Mouse (Mus musculus): ENCODE results near the gene Ubr4. TPM values are rescaled to one million over a fixed set of nuclear protein-coding genes. Genes with fewer than 3 reads are reported as not detected.

Gene Ubr4
- polyA plus RNA-seq, 1 experiment from 2014 or later, result 63.1 TPM

- Histone ChIP-seq H3K9me3 (replicated peaks; ENCODE audit: control insufficient read depth, low read length) (no peaks in the 10 kb centered on the region), H3K27ac (replicated peaks; ENCODE audit: low read depth, low read length) (no peak overlapping the region), H3K4me2 (ENCODE audit: low read depth, low read length) (no peak overlapping the region), H3K27me3 (ENCODE audit: control insufficient read depth, insufficient read depth, low read length) (no peaks in the 10 kb centered on the region), H3K4me3 (ENCODE audit: low read depth, low read length) (no peak overlapping the region), H3K4me1 (ENCODE audit: control insufficient read depth, insufficient read depth, low read length) (no peaks in the 10 kb centered on the region), H3K36me3 (replicated peaks; ENCODE audit: control insufficient read depth, insufficient read depth, low read depth, low read length) (peaks cover 20% of the 10 kb centered on the region), H3K9ac (replicated peaks; ENCODE audit: low read length) (no peak overlapping the region)
- WGBS, result 87% methylated on average over 7 of the region's 7 CpGs
- ATAC-seq (replicated peaks; ENCODE audit: insufficient number of reproducible peaks, low FRiP score, low TSS enrichment, low read depth) (no peak), DNase-seq (ENCODE audit: low spot score) (no peak)
These were observed 132.1 kb downstream of the Ubr4 start for GRCm38 (mm10) chr4:139484496-139484895.

- no peak overlapping the region for H3K4me2 ChIP-seq (ENCODE audit: low read depth, low read length)
- peak; percentile 50 for DNase-seq (ENCODE audit: low spot score)
- no peak overlapping the region for H3K4me3 ChIP-seq (ENCODE audit: low read depth, low read length)
- ATAC-seq (replicated peaks; ENCODE audit: insufficient number of reproducible peaks, low FRiP score, low TSS enrichment, low read depth), result peak; percentile 41; the same call in 1 of the 2 replicates
- H3K9ac ChIP-seq (replicated peaks; ENCODE audit: low read length), result no peak overlapping the region
- 58% methylated on average over 10 of the region's 10 CpGs for WGBS
- no peaks in the 10 kb centered on the region for H3K27me3 ChIP-seq (ENCODE audit: control insufficient read depth, insufficient read depth, low read length)
- no peaks in the 10 kb centered on the region for H3K4me1 ChIP-seq (ENCODE audit: control insufficient read depth, insufficient read depth, low read length)
- H3K36me3 ChIP-seq (replicated peaks; ENCODE audit: control insufficient read depth, insufficient read depth, low read depth, low read length), result peaks cover 20% of the 10 kb centered on the region
- H3K9me3 ChIP-seq (replicated peaks; ENCODE audit: control insufficient read depth, low read length), result no peaks in the 10 kb centered on the region
- no peak overlapping the region for H3K27ac ChIP-seq (replicated peaks; ENCODE audit: low read depth, low read length)
These were observed 134.7 kb downstream of the Ubr4 start for GRCm38 (mm10) chr4:139487085-139487484.

GRCm38 (mm10) chr4:139488325-139488724 lies 135.9 kb downstream of the Ubr4 start:
- 92% methylated on average over 5 of the region's 5 CpGs for WGBS
- peaks cover 20% of the 10 kb centered on the region for H3K36me3 ChIP-seq (replicated peaks; ENCODE audit: control insufficient read depth, insufficient read depth, low read depth, low read length)
- H3K4me3 ChIP-seq (ENCODE audit: low read depth, low read length), result no peak overlapping the region
- no peak overlapping the region for H3K4me2 ChIP-seq (ENCODE audit: low read depth, low read length)
- no peaks in the 10 kb centered on the region for H3K4me1 ChIP-seq (ENCODE audit: control insufficient read depth, insufficient read depth, low read length)
- no peaks in the 10 kb centered on the region for H3K27me3 ChIP-seq (ENCODE audit: control insufficient read depth, insufficient read depth, low read length)
- no peak overlapping the region for H3K27ac ChIP-seq (replicated peaks; ENCODE audit: low read depth, low read length)
- DNase-seq (ENCODE audit: low spot score) (no peak), ATAC-seq (replicated peaks; ENCODE audit: insufficient number of reproducible peaks, low FRiP score, low TSS enrichment, low read depth) (no peak)
- H3K9ac ChIP-seq (replicated peaks; ENCODE audit: low read length), result no peak overlapping the region
- no peaks in the 10 kb centered on the region for H3K9me3 ChIP-seq (replicated peaks; ENCODE audit: control insufficient read depth, low read length)

GRCm38 (mm10) chr4:139489946-139490345 lies 137.5 kb downstream of the Ubr4 start:
- whole genome bisulfite sequencing, result 95% methylated on average over 1 of the region's 1 CpGs
- Histone ChIP-seq H3K27ac (replicated peaks; ENCODE audit: low read depth, low read length) (no peak overlapping the region), H3K4me2 (ENCODE audit: low read depth, low read length) (no peak overlapping the region), H3K27me3 (ENCODE audit: control insufficient read depth, insufficient read depth, low read length) (no peaks in the 10 kb centered on the region), H3K9ac (replicated peaks; ENCODE audit: low read length) (no peak overlapping the region), H3K4me3 (ENCODE audit: low read depth, low read length) (no peak overlapping the region), H3K36me3 (replicated peaks; ENCODE audit: control insufficient read depth, insufficient read depth, low read depth, low read length) (peaks cover 20% of the 10 kb centered on the region), H3K9me3 (replicated peaks; ENCODE audit: control insufficient read depth, low read length) (no peaks in the 10 kb centered on the region), H3K4me1 (ENCODE audit: control insufficient read depth, insufficient read depth, low read length) (no peaks in the 10 kb centered on the region)
- DNase-seq (ENCODE audit: low spot score), result no peak
- no peak for ATAC-seq (replicated peaks; ENCODE audit: insufficient number of reproducible peaks, low FRiP score, low TSS enrichment, low read depth)

GRCm38 (mm10) chr4:139490413-139491055 lies 138.1 kb downstream of the Ubr4 start:
- no peaks in the 10 kb centered on the region for H3K27me3 ChIP-seq (ENCODE audit: control insufficient read depth, insufficient read depth, low read length)
- DNase-seq (ENCODE audit: low spot score), result no peak
- WGBS, result 88% methylated on average over 11 of the region's 11 CpGs
- H3K9me3 ChIP-seq (replicated peaks; ENCODE audit: control insufficient read depth, low read length), result no peaks in the 10 kb centered on the region
- H3K27ac ChIP-seq (replicated peaks; ENCODE audit: low read depth, low read length), result no peak overlapping the region
- H3K4me1 ChIP-seq (ENCODE audit: control insufficient read depth, insufficient read depth, low read length), result no peaks in the 10 kb centered on the region
- H3K9ac ChIP-seq (replicated peaks; ENCODE audit: low read length), result no peak overlapping the region
- H3K36me3 ChIP-seq (replicated peaks; ENCODE audit: control insufficient read depth, insufficient read depth, low read depth, low read length), result peaks cover 17% of the 10 kb centered on the region
- no peak for ATAC-seq (replicated peaks; ENCODE audit: insufficient number of reproducible peaks, low FRiP score, low TSS enrichment, low read depth)
- H3K4me3 ChIP-seq (ENCODE audit: low read depth, low read length), result no peak overlapping the region
- no peak overlapping the region for H3K4me2 ChIP-seq (ENCODE audit: low read depth, low read length)

GRCm38 (mm10) chr4:139491541-139492170 lies 139.2 kb downstream of the Ubr4 start:
- no peak overlapping the region for H3K27ac ChIP-seq (replicated peaks; ENCODE audit: low read depth, low read length)
- no peaks in the 10 kb centered on the region for H3K4me1 ChIP-seq (ENCODE audit: control insufficient read depth, insufficient read depth, low read length)
- no peak overlapping the region for H3K4me3 ChIP-seq (ENCODE audit: low read depth, low read length)
- H3K4me2 ChIP-seq (ENCODE audit: low read depth, low read length), result no peak overlapping the region
- H3K27me3 ChIP-seq (ENCODE audit: control insufficient read depth, insufficient read depth, low read length), result no peaks in the 10 kb centered on the region
- ATAC-seq (replicated peaks; ENCODE audit: insufficient number of reproducible peaks, low FRiP score, low TSS enrichment, low read depth), result no peak
- no peak overlapping the region for H3K9ac ChIP-seq (replicated peaks; ENCODE audit: low read length)
- 89% methylated on average over 5 of the region's 5 CpGs for WGBS
- no peaks in the 10 kb centered on the region for H3K9me3 ChIP-seq (replicated peaks; ENCODE audit: control insufficient read depth, low read length)
- DNase-seq (ENCODE audit: low spot score), result no peak
- peaks cover 17% of the 10 kb centered on the region for H3K36me3 ChIP-seq (replicated peaks; ENCODE audit: control insufficient read depth, insufficient read depth, low read depth, low read length)

- Histone ChIP-seq H3K27me3 (ENCODE audit: control insufficient read depth, insufficient read depth, low read length) (no peaks in the 10 kb centered on the region), H3K9me3 (replicated peaks; ENCODE audit: control insufficient read depth, low read length) (no peaks in the 10 kb centered on the region), H3K4me2 (ENCODE audit: low read depth, low read length) (no peak overlapping the region), H3K4me3 (ENCODE audit: low read depth, low read length) (no peak overlapping the region), H3K9ac (replicated peaks; ENCODE audit: low read length) (no peak overlapping the region), H3K27ac (replicated peaks; ENCODE audit: low read depth, low read length) (no peak overlapping the region), H3K36me3 (replicated peaks; ENCODE audit: control insufficient read depth, insufficient read depth, low read depth, low read length) (peaks cover 17% of the 10 kb centered on the region), H3K4me1 (ENCODE audit: control insufficient read depth, insufficient read depth, low read length) (no peaks in the 10 kb centered on the region)
- DNase-seq (ENCODE audit: low spot score) (no peak), ATAC-seq (replicated peaks; ENCODE audit: insufficient number of reproducible peaks, low FRiP score, low TSS enrichment, low read depth) (no peak; the same call in 1 of the 2 replicates)
- 50% methylated on average over 3 of the region's 3 CpGs for WGBS
These were observed 139.9 kb downstream of the Ubr4 start for GRCm38 (mm10) chr4:139492258-139492833.

Data from embryonic facial prominence, embryonic 11.5 days (tissue).